Mouse (Mus musculus) embryonic facial prominence, embryonic 13.5 days (tissue): ENCODE measurements around the gene Pimreg. TPM values are rescaled to one million over a fixed set of nuclear protein-coding genes. Genes with fewer than 3 reads are reported as not detected.

Source experiments
- ATAC-seq: fragments of 200-750 bp; cut with Nextera tagmentation; 2 replicates; pipeline ENCODE4 v1.8.0; 2017; ENCODE audit warnings: low read depth; ENCODE audit not compliant: insufficient number of reproducible peaks, insufficient read depth, low FRiP score, low TSS enrichment
- H3K27ac ChIP-seq: fragments of 300-500 bp; sonication (generic); 2 replicates; pipeline ENCODE4 v1.5.1; 2015; ENCODE audit warnings: moderate library complexity, mild to moderate bottlenecking, inconsistent platforms
- H3K27me3 ChIP-seq: fragments of 300-500 bp; sonication (generic); 2 replicates; pipeline ENCODE4 v1.6.1; 2015; ENCODE audit warnings: mild to moderate bottlenecking, inconsistent platforms
- H3K36me3 ChIP-seq: fragments of 300-500 bp; sonication (generic); 2 replicates; pipeline ENCODE4 v1.6.1; 2015; ENCODE audit warnings: mild to moderate bottlenecking, inconsistent platforms
- H3K4me1 ChIP-seq: fragments of 300-500 bp; sonication (generic); 2 replicates; pipeline ENCODE4 v1.6.1; 2015; ENCODE audit warnings: inconsistent platforms
- H3K4me2 ChIP-seq: fragments of 300-500 bp; sonication (generic); 2 replicates; pipeline ENCODE4 v1.6.1; 2015; ENCODE audit warnings: moderate library complexity, mild to moderate bottlenecking, inconsistent platforms
- H3K4me3 ChIP-seq: fragments of 300-500 bp; sonication (generic); 2 replicates; pipeline ENCODE4 v1.5.1; 2015; ENCODE audit warnings: mild to moderate bottlenecking, inconsistent platforms
- H3K9ac ChIP-seq: fragments of 300-500 bp; sonication (generic); 2 replicates; pipeline ENCODE4 v1.6.1; 2015; ENCODE audit warnings: mild to moderate bottlenecking, inconsistent platforms
- H3K9me3 ChIP-seq: fragments of 300-500 bp; sonication (generic); 2 replicates; pipeline ENCODE4 v1.6.1; 2016; ENCODE audit warnings: inconsistent platforms
- WGBS: fragments of 180-500 bp; shearing (Covaris S2); methylation state at CpG from one replicate; pipeline ENCODE4 v1.1.7; 2015; ENCODE audit warnings: mixed read lengths; 5-methylcytosine and 5-hydroxymethylcytosine counted together
- polyA plus RNA-seq: library from polyadenylated mRNA; unstranded; fragments of >200 nt; fragmentation: Nextera tagmentation; extraction: Ambion mirVana; gene quantifications from 2 replicates; pipeline ENCODE4 v1.2.1, GENCODE M21; 2015

Pimreg gene
- 102 and 128 TPM in 2 replicates for polyA plus RNA-seq

DNA sequence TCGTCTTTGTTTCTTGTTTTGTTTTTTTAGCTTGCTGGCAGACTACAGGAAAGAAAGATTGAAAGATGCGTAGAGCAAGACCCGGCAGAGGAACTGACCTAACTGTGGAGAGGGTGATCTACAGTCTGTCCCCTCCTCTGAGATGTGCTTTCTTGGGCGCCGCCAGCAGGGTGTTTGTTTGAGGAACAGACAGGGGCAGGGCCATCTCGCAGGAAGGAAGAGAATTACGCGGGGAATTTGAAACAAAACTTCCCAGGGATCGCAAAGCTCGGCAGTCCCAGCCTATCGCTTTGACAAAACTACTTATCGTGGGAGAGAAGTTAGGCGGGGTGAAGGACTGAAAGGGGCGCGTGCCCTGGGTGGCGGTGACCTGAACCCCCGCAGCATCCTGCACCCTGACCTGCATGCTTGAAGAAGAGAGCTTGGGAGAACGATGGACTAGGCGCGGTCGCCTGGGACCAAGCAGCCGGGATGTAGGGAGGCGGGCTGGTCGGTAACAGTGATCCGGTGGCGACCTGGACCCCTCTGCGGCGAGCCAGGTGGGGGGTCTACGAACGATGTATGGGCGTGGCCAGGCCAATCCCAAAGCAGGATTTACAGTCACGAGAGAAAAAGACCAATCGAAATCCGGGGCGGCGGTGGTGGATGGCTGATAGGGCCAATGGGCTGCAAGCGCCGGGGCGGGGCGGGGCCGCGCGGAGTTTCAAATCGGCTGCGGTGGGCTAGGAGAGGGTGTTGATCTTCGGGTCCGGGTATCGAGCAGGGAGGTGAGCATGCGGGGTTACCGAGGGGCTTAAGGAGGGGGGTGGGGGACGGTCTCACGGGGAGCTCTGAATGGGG is at the start of gene Pimreg:
Gene Pimreg (plus strand): TSS at position 265 of the 840 bp plus-strand sequence.
- peak within 1 kb of the TSS; percentile 81 for H3K4me2 ChIP-seq
- peak within 1 kb of the TSS; percentile 68 for H3K4me3 ChIP-seq
- no peaks in the 10 kb centered on the region for H3K9me3 ChIP-seq
- peak within 1 kb of the TSS; percentile 78 for H3K27ac ChIP-seq
- peaks cover 27% of the 10 kb centered on the region for H3K36me3 ChIP-seq
- WGBS: under 1% methylated on average over 52 of the region's 52 CpGs
- H3K4me1 ChIP-seq: peaks cover 30% of the 10 kb centered on the region
- H3K27me3 ChIP-seq: peaks cover 14% of the 10 kb centered on the region
- peak within 1 kb of the TSS; percentile 75 for H3K9ac ChIP-seq
- peak; percentile 79 for ATAC-seq

DNA sequence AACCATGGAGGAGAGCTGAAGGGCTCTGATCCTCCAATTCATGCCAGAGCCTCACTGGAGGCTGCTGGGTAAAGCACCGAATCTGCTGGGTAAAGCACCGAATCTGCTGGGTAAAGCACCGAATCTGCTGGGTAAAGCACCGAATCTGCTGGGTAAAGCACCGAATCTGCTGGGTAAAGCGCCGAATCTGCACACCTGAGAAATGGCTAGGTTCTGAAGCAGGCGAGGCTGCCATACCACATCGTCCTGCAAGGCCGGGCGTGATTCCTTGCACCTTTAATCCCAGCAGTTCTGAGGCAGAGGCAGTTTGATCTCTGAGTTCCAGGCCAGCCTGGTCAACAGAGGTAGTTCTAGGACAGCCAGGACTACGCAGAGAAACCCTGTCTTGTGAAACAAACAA is 49.4 kb upstream of the Pimreg start:
- no peak overlapping the region for H3K4me3 ChIP-seq
- H3K4me2 ChIP-seq: no peak overlapping the region
- H3K27me3 ChIP-seq: peaks cover 7% of the 10 kb centered on the region; the same call in 1 of the 2 replicates
- H3K27ac ChIP-seq: no peak overlapping the region
- no peaks in the 10 kb centered on the region; the same call in 1 of the 2 replicates for H3K9me3 ChIP-seq
- H3K36me3 ChIP-seq: no peaks in the 10 kb centered on the region
- no peak overlapping the region for H3K9ac ChIP-seq
- H3K4me1 ChIP-seq: peaks cover 16% of the 10 kb centered on the region
- 86% methylated on average over 12 of the region's 12 CpGs for WGBS
- no peak for ATAC-seq

DNA sequence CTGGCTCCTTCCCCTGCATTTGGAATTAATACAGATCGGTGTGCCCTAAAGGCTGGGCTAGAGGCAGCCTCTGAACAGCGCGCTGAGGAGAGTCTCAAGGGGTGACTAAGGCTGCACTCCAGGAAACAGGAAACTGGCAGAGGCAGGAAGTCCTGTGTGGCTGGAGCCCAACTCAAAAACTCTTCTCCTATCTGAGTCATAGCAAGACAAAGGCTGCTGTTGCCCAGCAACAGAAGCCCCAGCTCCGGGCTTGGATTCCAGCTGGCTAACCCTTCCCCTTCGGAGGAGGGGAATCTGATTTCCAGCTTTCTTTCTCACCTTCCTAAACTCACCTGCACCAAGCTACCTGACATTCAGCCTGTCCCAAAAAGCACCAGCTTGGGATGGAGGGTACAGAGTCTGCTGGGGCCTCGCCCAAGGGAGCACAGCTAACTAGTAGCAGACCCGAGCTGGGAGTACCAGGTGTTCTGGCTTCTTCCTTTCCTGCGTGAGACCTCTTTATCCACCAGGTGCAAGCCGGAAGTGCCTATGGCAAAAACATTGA is 45.8 kb upstream of the Pimreg start:
- peak overlapping the region; percentile 48; the same call in 1 of the 2 replicates for H3K27ac ChIP-seq
- WGBS: 12% methylated on average over 9 of the region's 9 CpGs
- peak overlapping the region; percentile 23; the same call in 1 of the 2 replicates for H3K9ac ChIP-seq
- H3K9me3 ChIP-seq: no peaks in the 10 kb centered on the region; the same call in 1 of the 2 replicates
- 0 out of 2 replicates have a peak overlapping the region, but pooled peaks have one; percentile 9 for H3K4me3 ChIP-seq
- peak overlapping the region; percentile 50 for H3K4me2 ChIP-seq
- ATAC-seq: peak; percentile 69
- H3K27me3 ChIP-seq: peaks cover 7% of the 10 kb centered on the region; the same call in 1 of the 2 replicates
- H3K36me3 ChIP-seq: no peaks in the 10 kb centered on the region
- peaks cover 16% of the 10 kb centered on the region for H3K4me1 ChIP-seq

DNA sequence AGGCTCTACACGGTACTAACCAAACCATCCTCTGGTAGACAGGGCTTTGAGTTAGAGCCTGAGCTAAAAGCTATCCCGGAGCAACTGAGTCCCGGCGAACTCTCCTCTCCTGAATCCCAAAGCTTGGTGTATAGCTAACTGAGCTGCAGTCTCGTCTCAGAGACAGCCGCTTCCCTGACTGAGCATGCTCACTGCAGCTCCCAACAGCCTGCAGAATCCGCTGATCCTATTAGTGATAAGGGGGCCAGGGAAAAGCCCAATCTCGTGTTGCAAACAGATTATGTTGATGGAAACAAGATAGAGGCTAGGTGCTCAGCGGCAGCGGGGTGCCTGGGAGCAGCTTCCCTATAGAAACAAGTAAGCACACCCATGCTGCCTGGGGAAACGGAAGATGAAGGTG is 45.0 kb upstream of the Pimreg start:
- WGBS: 19% methylated on average over 11 of the region's 11 CpGs
- Histone ChIP-seq H3K9me3 (no peaks in the 10 kb centered on the region; the same call in 1 of the 2 replicates), H3K9ac (no peak overlapping the region), H3K27ac (no peak overlapping the region), H3K36me3 (no peaks in the 10 kb centered on the region), H3K4me3 (no peak overlapping the region), H3K27me3 (peaks cover 7% of the 10 kb centered on the region; the same call in 1 of the 2 replicates), H3K4me1 (peaks cover 16% of the 10 kb centered on the region), H3K4me2 (peak overlapping the region; percentile 30)
- ATAC-seq: no peak

DNA sequence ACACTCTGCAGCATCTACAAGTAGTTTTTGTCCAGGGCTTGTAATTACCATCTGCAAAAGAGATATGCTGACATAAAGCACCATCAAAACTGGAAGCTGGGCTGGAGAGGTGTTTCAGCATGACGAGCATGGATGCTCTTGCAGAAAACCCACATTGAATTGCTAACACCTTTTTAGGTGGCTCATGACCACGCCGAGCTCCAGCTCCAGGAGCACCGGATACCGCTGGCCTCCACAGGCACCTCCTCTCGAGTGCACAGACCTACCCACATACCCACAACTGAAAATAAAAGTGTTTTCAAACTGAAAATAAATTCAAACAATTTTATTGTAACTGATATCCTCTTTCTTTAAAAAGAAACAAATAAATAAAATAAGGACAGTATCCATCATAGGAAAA is 41.6 kb upstream of the Pimreg start:
- H3K27ac ChIP-seq: no peak overlapping the region
- no peak overlapping the region for H3K9ac ChIP-seq
- H3K4me3 ChIP-seq: no peak overlapping the region
- H3K9me3 ChIP-seq: no peaks in the 10 kb centered on the region; the same call in 1 of the 2 replicates
- 89% methylated on average over 6 of the region's 6 CpGs for WGBS
- ATAC-seq: no peak
- no peaks in the 10 kb centered on the region for H3K36me3 ChIP-seq
- no peak overlapping the region for H3K4me2 ChIP-seq
- peaks cover 7% of the 10 kb centered on the region; the same call in 1 of the 2 replicates for H3K27me3 ChIP-seq
- peaks cover 23% of the 10 kb centered on the region for H3K4me1 ChIP-seq

DNA sequence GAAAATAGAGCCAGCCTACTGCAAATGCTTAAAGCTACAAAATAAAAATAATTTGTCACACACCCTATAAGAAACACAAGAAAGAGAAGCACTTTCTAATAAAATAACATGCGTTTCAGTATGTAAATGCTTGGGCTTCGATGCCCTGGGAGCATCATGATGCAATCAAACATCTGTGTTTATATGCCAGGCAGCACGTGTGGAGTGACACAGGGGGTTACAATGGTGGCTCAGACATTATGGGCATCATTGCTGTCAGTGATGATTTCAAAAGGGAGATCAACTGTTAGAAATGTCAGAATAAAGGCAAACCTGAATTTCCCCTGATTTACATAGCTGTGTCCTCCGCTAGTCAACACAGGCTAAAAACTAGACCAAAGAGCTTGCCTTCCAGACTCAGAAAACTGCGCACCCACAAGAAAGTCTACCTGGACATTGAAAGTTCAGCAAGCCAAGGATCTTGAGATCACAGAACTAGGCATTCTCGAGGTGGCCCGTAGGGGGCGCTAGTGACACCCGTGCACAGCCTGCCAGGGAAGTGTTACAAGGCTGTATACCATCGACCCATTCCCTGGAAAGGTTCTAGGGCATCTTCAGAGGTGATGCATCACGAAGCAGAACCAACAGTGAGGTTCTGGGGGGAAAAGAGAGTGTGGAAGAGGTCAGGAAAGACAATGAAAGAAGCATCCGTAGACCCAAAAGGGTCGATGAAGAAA is 39.5 kb upstream of the Pimreg start:
- H3K4me2 ChIP-seq: no peak overlapping the region
- 46% methylated on average over 13 of the region's 13 CpGs for WGBS
- H3K27me3 ChIP-seq: peaks cover under 1% of the 10 kb centered on the region; the same call in 1 of the 2 replicates
- peaks cover 7% of the 10 kb centered on the region; the same call in 1 of the 2 replicates for H3K4me1 ChIP-seq
- H3K4me3 ChIP-seq: no peak overlapping the region
- no peaks in the 10 kb centered on the region for H3K9me3 ChIP-seq
- no peak overlapping the region for H3K27ac ChIP-seq
- no peak overlapping the region for H3K9ac ChIP-seq
- no peaks in the 10 kb centered on the region for H3K36me3 ChIP-seq
- ATAC-seq: no peak

DNA sequence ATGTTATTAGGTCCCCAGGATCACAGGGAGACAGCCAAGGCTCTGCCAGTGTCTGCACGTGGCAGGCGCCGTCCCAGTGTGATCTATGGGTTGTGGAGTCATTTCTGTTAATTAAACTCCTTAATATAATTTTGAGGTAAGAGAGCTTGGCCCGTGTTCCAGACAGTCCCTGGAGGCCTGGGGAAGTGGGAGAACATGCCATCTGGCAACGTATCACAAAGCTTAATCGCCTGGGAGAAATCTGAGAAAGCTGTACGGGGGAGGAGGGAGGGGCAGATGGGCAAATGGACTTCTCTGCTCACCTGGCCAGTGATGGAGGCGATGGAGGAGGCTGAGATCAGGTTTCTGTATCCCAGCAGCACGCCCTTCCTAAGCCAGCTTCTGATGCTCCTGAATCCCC is 38.7 kb upstream of the Pimreg start:
- no peaks in the 10 kb centered on the region for H3K27me3 ChIP-seq
- H3K4me2 ChIP-seq: no peak overlapping the region
- H3K4me1 ChIP-seq: peaks cover 7% of the 10 kb centered on the region; the same call in 1 of the 2 replicates
- no peaks in the 10 kb centered on the region for H3K36me3 ChIP-seq
- ATAC-seq: no peak
- no peak overlapping the region for H3K27ac ChIP-seq
- H3K4me3 ChIP-seq: no peak overlapping the region
- H3K9ac ChIP-seq: no peak overlapping the region
- 31% methylated on average over 9 of the region's 9 CpGs for WGBS
- H3K9me3 ChIP-seq: no peaks in the 10 kb centered on the region

DNA sequence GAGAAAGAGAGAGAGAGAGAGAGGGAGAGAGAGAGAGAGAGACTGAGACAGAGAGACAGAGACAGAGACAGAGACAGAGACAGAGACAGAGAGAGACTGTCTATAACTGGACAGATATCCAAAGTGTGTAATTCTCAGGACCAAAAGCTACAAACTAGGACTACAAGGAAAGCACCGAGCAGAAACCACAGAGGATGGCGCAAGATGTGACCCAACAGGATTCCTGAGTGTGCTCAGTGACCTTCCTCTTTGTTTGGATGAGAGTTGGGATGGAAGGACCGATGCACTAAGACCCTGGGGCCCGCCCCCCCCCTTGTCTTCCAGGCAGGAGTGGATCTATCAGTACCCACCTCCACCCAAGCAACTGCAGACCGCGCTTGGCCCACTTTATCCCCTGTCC is 36.3 kb upstream of the Pimreg start:
- H3K27ac ChIP-seq: no peak overlapping the region
- no peak for ATAC-seq
- H3K4me1 ChIP-seq: peaks cover 12% of the 10 kb centered on the region
- no peaks in the 10 kb centered on the region for H3K36me3 ChIP-seq
- H3K9me3 ChIP-seq: no peaks in the 10 kb centered on the region
- no peaks in the 10 kb centered on the region for H3K27me3 ChIP-seq
- 87% methylated on average over 6 of the region's 6 CpGs for WGBS
- no peak overlapping the region for H3K4me2 ChIP-seq
- no peak overlapping the region for H3K4me3 ChIP-seq
- no peak overlapping the region for H3K9ac ChIP-seq

DNA sequence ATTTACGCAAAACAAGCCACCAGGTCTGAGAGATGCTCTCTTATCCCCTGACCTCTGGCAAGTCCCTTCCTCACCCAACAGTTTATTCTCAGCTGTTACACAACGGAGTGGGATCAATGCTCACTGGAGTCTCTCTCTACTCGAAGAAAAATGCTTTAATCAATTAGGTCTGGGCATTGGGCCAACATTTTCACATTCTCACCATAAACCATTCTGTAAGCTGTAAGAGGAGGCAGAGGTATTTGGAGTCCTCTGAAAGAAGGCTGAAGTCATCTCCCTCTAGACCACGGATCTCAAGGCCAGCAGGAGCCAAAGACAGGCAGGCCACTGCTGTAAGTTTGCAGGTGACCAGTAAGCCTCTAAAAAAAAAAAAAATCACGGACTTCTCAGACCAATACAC is 31.5 kb upstream of the Pimreg start:
- Histone ChIP-seq H3K4me3 (no peak overlapping the region), H3K9ac (no peak overlapping the region), H3K27ac (no peak overlapping the region), H3K27me3 (no peaks in the 10 kb centered on the region), H3K4me2 (no peak overlapping the region), H3K9me3 (no peaks in the 10 kb centered on the region), H3K4me1 (peaks cover 27% of the 10 kb centered on the region), H3K36me3 (no peaks in the 10 kb centered on the region)
- 27% methylated on average over 5 of the region's 5 CpGs for WGBS
- ATAC-seq: no peak

DNA sequence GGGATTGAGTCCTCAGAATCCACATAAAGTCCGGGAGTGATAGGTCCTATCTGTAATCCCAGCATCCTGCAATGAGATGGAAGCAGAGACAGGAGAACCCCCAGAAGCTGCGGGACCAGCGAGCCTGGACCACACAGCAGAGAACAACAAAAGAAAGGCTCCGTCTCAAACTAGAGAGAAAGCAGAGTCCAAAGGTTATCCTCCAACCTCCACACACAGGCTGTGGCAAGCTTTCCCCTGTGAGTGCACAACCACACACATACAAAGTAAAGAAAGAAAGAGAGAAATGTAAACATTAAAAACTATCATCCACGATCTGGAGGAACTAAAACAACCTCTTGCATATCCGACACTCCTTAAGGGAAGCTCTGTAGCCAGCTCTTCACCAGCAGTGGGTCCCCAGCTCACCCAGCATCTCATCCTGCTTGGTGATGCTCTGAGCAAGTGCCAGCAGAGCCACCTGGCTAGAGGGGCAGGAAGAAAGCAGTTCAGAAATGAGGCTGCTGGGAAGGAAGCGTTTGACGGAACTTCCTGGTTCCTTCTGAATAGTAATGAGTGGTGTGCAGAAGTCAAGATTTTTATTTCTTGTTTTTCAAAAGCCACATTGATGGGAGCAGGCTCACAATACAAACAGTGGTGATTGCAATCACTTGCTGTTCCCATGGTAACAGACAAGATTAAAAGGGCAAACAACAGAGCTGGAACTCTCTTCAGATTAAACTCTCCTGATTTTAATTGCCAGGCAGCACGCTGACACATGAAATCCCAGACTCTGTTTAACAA is 30.7 kb upstream of the Pimreg start:
- no peak overlapping the region for H3K9ac ChIP-seq
- WGBS: 49% methylated on average over 9 of the region's 9 CpGs
- H3K4me3 ChIP-seq: no peak overlapping the region
- peak overlapping the region; percentile 12; the same call in 1 of the 2 replicates for H3K27ac ChIP-seq
- H3K4me1 ChIP-seq: peaks cover 27% of the 10 kb centered on the region
- no peaks in the 10 kb centered on the region for H3K9me3 ChIP-seq
- H3K4me2 ChIP-seq: peak overlapping the region; percentile 21
- no peaks in the 10 kb centered on the region for H3K36me3 ChIP-seq
- ATAC-seq: no peak
- H3K27me3 ChIP-seq: no peaks in the 10 kb centered on the region

DNA sequence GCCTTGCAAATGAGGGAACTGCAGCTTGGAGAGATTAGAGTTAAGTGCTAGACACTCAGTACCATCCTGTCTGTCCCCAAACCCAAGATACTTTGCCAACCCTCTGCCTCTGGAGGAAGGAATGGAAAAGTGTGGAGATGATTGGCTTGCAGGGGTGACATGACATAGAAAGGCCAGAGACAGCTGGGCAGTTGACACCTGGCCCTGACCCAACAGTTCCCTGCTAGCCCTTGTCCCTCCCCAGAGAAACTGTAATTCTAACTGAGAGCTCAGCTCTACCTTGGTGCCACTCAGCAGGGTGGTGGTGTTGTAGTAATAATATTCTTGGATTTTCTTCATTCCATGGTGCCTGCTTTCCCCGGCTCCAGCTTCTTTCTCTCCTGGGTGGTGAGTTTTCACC is 29.9 kb upstream of the Pimreg start:
- Histone ChIP-seq H3K27me3 (no peaks in the 10 kb centered on the region), H3K36me3 (no peaks in the 10 kb centered on the region), H3K4me1 (peaks cover 27% of the 10 kb centered on the region), H3K9ac (no peak overlapping the region), H3K9me3 (no peaks in the 10 kb centered on the region), H3K4me3 (no peak overlapping the region), H3K4me2 (no peak overlapping the region), H3K27ac (peak overlapping the region; percentile 8; the same call in 1 of the 2 replicates)
- no peak for ATAC-seq
- WGBS: 64% methylated on average over 1 of the region's 1 CpGs
